In genomic region chr2:125734741-125735140, GRCm38 (mm10) we compare ENCODE assay signal across 21 mouse cellular contexts. TPM values are rescaled to one million over a fixed set of nuclear protein-coding genes. Genes with fewer than 3 reads are reported as not detected.
DNase-seq lines count a peak whose midpoint lies in the region; ATAC-seq and TF ChIP-seq lines count a peak whose summit lies in the region.
"Had no signal": no experiment of that assay in that cellular context is flagged by ENCODE, and none has a peak within 500 bp of the region (broad histone marks: within the 10 kb centered on the region; RNA-seq: fewer than 3 reads in every experiment).

No protein-coding gene starts in this region.

- no peak overlapping the region for H3K9ac ChIP-seq in embryonic facial prominence, embryonic 14.5 days (ENCODE audit: low read depth, low read length)
- H3K9ac ChIP-seq in embryonic facial prominence, embryonic 15.5 days = no peak overlapping the region
- H3K9ac ChIP-seq: embryonic facial prominence, embryonic 12.5 days; forebrain, embryonic 12.5 days had no signal

- no peak overlapping the region for H3K4me2 ChIP-seq in embryonic facial prominence, embryonic 14.5 days (ENCODE audit: low read depth, low read length)
- no peak overlapping the region for H3K4me2 ChIP-seq in embryonic facial prominence, embryonic 15.5 days (replicated peaks)
- H3K4me2 ChIP-seq: embryonic facial prominence, embryonic 12.5 days; forebrain, embryonic 12.5 days had no signal

- H3K4me3 ChIP-seq in embryonic facial prominence, embryonic 14.5 days (ENCODE audit: low read depth, low read length) = no peak overlapping the region
- H3K4me3 ChIP-seq in embryonic facial prominence, embryonic 15.5 days (replicated peaks) = no peak overlapping the region
- H3K4me3 ChIP-seq in small intestine, adult 2 months (ENCODE audit: low read depth, low read length) = no peak overlapping the region
- H3K4me3 ChIP-seq: embryonic facial prominence, embryonic 12.5 days; erythroblast, embryonic 14.5 days; forebrain, embryonic 10.5 days; forebrain, embryonic 12.5 days had no signal

- no peak for TF ChIP-seq CTCF in small intestine, adult 2 months (IDR thresholded peaks at IDR 0.05; ENCODE audit: extremely low read depth, insufficient read length, insufficient replicate concordance, low read depth, low read length)

- peak; percentile 9 for DNase-seq in embryonic facial prominence, embryonic 14.5 days (ENCODE audit: low spot score)
- DNase-seq in frontal cortex, postnatal 14 days (ENCODE audit: low spot score in 2 of 2) = no peak
- DNase-seq in right cerebral cortex, adult 2 months (ENCODE audit: low spot score in 2 of 2) = no peak
- DNase-seq: adrenal gland, adult 2 months; adrenal gland, postnatal 10 days; adrenal gland, postnatal 25 days; cerebellum, adult 11 months; cerebellum, adult 18-20 months; cerebellum, adult 8-10 months; cerebellum, adult 9-11 months; cerebellum, postnatal 14 days; cerebellum, postnatal 36 days; embryo, embryonic 11 days had no signal

- no peak for ATAC-seq in embryonic facial prominence, embryonic 14.5 days (ENCODE audit: low read depth)
- ATAC-seq in embryonic facial prominence, embryonic 15.5 days (ENCODE audit: insufficient number of reproducible peaks, low FRiP score, low TSS enrichment, low read depth) = no peak
- ATAC-seq: forebrain, embryonic 14.5 days; forebrain, embryonic 16.5 days had no signal

- no peak overlapping the region for H3K27ac ChIP-seq in embryonic facial prominence, embryonic 14.5 days (replicated peaks; ENCODE audit: low read depth, low read length)
- peak overlapping the region; percentile 65; the same call in 1 of the 2 replicates for H3K27ac ChIP-seq in embryonic facial prominence, embryonic 15.5 days (replicated peaks)
- H3K27ac ChIP-seq in small intestine, adult 2 months (ENCODE audit: insufficient read depth, low read depth, low read length) = 0 out of 2 replicates have a peak overlapping the region, but pooled peaks have one; percentile 15
- H3K27ac ChIP-seq: embryonic facial prominence, embryonic 12.5 days; forebrain, embryonic 10.5 days; forebrain, embryonic 12.5 days had no signal

- H3K27me3 ChIP-seq in embryonic facial prominence, embryonic 14.5 days (replicated peaks; ENCODE audit: control insufficient read depth, insufficient read depth, low read length) = no peaks in the 10 kb centered on the region
- no peaks in the 10 kb centered on the region for H3K27me3 ChIP-seq in embryonic facial prominence, embryonic 15.5 days
- no peaks in the 10 kb centered on the region for H3K27me3 ChIP-seq in small intestine, adult 2 months (ENCODE audit: control insufficient read depth, insufficient read depth, low read length)
- H3K27me3 ChIP-seq: embryonic facial prominence, embryonic 12.5 days had no signal

- peaks cover 19% of the 10 kb centered on the region for H3K36me3 ChIP-seq in embryonic facial prominence, embryonic 14.5 days (ENCODE audit: control insufficient read depth, insufficient read depth, low read length)
- peaks cover 10% of the 10 kb centered on the region; the same call in 1 of the 2 replicates for H3K36me3 ChIP-seq in embryonic facial prominence, embryonic 15.5 days
- H3K36me3 ChIP-seq in small intestine, adult 2 months (ENCODE audit: control insufficient read depth, insufficient read depth, low read length) = peaks cover 9% of the 10 kb centered on the region

- TF ChIP-seq POLR2A in small intestine, adult 2 months (IDR thresholded peaks at IDR 0.05; ENCODE audit: low read depth, low read length) = no peak

- peaks cover 13% of the 10 kb centered on the region for H3K4me1 ChIP-seq in embryonic facial prominence, embryonic 14.5 days (ENCODE audit: control insufficient read depth, insufficient read depth, low read length)
- H3K4me1 ChIP-seq in embryonic facial prominence, embryonic 15.5 days = peaks cover 33% of the 10 kb centered on the region
- H3K4me1 ChIP-seq in small intestine, adult 2 months (ENCODE audit: control insufficient read depth, insufficient read depth, insufficient read length, low read length) = no peaks in the 10 kb centered on the region

- H3K9me3 ChIP-seq in embryonic facial prominence, embryonic 14.5 days (ENCODE audit: control insufficient read depth, low read length) = no peaks in the 10 kb centered on the region
- no peaks in the 10 kb centered on the region for H3K9me3 ChIP-seq in embryonic facial prominence, embryonic 15.5 days (replicated peaks)
- H3K9me3 ChIP-seq: embryonic facial prominence, embryonic 12.5 days; forebrain, embryonic 10.5 days; forebrain, embryonic 12.5 days had no signal

RNA-seq across cellular contexts. Expression of gene Shc4, which starts 10.8 kb away (rescaled TPM):
- 1.3 and 2.1 TPM in 2 replicates for polyA plus RNA-seq in embryonic facial prominence, embryonic 14.5 days (2014; fragmentation: Nextera tagmentation; extraction: Ambion mirVana)
- polyA plus RNA-seq in embryonic facial prominence, embryonic 15.5 days (2015; fragmentation: Nextera tagmentation; extraction: Ambion mirVana) = 3.1 and 3.2 TPM in 2 replicates
- 0.09 and 0.13 TPM in 2 replicates for polyA plus RNA-seq in small intestine, adult 2 months (2012; rRNA removed)

RNA-seq across cellular contexts. Expression of gene Secisbp2l, which starts 47.9 kb away (rescaled TPM):
- 21.8 and 22.1 TPM in 2 replicates for polyA plus RNA-seq in embryonic facial prominence, embryonic 14.5 days (2014; fragmentation: Nextera tagmentation; extraction: Ambion mirVana)
- polyA plus RNA-seq in embryonic facial prominence, embryonic 15.5 days (2015; fragmentation: Nextera tagmentation; extraction: Ambion mirVana) = 21.1 and 21.4 TPM in 2 replicates
- polyA plus RNA-seq in small intestine, adult 2 months (2012; rRNA removed) = 7.2 and 12.3 TPM in 2 replicates
